Mouse (Mus musculus): ENCODE measurements around the gene Ccdc141.
A peak's percentile ranks its signal among the peaks of the same experiment; 100 is the strongest.

The Ccdc141 gene

DNA sequence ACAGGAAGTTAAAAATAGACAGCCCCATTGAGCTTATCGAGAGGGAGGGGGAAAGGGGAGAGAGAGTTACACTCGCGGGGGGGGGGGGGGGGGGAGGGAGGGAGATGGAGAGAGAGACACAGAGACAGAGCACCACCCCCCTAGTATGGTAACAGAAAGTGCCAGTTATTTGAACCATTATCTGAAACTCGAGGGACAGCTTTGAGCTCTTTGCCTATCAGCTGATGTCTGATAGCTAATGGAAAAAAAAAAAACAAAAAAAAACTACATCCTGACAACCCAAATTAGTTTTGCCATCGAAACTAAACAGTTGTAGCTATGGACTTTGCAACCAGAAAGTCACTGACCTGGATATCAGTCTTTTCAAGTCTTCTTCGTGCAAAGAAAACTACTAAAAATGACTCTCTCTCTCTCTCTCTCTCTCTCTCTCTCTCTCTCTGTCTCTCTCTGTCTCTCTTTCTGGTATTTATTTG is at the start of gene Ccdc141:
Gene Ccdc141, minus strand, starts transcription at position 4 of the 473 bp plus-strand sequence.
- no peak for DNase-seq

DNA sequence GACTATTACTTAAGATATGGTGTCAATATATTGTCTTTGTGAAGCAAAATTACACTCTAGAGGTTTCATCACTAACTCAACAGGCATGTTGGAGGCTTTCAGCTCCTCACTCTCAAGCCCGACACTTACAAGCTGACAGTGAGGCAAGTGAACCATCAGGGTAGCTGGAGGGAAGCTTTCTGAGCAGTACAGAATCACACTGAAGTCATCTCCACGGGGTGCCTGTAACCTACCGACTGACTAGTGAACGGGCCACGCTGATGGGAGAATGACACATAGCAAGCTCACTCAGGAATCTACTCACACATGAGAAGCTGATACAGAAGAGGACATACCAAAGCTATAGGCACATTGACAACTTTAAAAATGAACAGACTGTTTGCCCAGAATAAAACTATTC is 42.4 kb upstream of the Ccdc141 start:
- DNase-seq, result no peak

DNA sequence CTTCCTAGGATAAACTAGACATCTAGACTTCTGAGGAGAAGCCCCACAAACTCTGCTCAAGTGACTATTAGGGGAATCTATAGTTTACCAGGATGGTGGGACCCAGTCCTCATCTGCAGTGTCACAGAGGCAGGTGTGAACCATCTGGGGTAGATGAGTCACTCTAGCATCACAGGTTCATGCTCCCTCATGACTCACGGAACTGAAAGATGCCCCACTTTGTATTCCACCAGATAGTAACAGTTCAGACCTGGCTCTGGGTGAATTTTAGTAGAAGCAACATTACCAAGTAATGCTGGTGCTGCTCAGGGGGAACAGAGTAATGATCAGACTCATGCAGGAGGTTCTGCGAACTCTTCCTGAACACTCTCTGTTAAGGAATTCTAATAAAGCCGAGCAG is 36.5 kb upstream of the Ccdc141 start:
- no peak for DNase-seq

DNA sequence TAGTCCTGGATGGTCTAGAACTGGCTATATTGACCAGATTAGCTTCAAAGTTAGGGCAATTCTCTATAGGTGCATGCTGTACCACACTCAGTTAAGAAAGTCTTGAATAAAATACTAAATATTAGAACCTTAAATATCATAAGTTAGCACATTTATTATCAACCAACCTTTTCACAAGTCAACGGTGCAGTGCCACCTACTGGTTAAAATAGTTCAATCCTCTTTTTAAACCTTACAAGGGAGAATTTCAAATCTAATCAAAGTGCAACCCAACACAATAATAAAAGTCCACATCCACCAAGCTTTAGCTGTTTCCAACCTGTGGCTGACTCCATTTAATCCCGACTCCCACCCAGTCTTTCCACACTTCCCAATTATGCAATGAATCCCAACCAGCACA is 33.5 kb upstream of the Ccdc141 start:
- DNase-seq, result no peak

DNA sequence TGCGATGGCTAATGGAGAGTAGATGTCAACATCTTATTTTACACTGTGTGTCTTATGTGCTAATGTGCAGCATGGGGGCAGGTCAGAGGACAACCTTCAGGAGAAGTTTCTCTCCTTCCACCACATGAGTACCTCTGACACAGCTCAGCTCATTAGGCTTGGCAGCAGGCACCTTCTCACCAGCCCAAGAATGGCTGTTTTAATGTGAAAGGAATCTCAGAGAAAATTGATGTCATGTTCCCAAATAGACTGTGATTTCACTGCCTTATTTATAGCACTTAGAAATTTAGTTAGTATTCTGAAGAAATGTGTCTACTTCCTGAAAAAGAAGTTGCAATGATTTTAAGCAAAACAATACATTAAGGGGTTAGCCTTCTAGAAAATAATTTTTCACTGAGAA is 31.5 kb upstream of the Ccdc141 start:
- DNase-seq, result no peak

DNA sequence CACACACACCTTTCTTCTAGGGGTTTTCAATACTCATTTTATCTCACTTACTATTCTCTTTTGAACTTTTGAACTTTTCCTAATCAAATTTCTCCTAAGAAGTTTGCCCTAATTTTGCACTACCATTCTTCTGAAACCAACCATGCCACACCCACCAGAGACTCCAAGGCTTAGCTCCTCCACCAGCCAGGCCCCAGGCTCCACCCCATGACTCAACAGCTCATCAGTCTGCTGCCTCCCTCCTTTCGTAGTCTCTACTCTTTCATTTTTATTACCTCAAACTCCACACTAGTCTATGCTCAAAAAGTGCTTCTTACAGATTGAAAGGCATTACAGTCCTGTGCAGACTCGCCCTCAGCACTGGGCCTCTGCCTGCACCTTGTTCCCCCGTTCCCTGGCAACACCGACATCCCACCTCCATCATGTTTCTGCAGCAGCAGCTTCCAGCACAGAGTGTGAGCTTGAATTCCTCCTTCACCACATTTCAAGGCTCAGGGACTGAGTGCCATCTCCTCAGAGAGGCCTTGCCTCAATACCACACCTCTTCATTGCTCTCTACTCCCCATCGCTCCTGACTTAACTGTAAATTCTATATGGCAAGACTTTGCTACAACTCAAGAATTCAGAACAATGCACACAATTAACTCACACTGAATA is 30.6 kb upstream of the Ccdc141 start:
- no peak for DNase-seq

DNA sequence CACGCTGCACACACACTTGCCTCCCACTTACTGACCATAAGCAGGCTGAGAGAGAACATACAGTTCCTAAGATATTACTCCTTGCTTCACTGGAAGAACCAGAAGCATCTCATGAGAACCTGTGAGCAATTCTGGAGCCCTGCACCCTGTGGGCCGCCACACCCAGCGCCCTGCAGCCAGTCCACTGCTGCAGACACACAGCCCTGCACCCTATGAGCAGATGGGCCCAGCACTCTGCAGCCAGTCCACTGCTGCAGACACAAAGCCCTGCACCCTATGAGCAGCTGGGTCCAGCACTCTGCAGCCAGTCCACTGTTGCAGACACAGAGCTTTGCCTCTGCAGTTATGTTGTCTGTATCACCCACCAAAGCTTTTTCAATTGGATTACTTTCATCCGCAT is 29.9 kb upstream of the Ccdc141 start:
- DNase-seq, result no peak

DNA sequence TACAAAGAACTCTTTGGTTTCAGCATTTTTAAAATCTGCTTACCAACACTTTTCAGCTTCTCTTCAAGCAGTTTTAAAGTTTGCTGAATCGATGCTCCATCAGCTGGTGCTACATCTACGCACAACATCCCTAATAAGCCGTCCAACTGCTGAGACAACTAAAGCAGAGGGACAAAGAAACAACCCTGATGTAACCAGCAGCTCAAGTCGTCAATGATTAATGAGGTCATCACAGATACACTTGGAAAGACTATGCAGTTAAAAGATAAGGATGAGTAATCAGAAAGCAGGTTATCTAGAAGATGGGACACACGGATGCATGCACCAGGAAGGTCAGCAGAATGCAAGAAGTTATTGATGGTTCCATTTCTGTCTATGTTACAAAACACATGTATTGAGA is 27.8 kb upstream of the Ccdc141 start:
- no peak for DNase-seq

DNA sequence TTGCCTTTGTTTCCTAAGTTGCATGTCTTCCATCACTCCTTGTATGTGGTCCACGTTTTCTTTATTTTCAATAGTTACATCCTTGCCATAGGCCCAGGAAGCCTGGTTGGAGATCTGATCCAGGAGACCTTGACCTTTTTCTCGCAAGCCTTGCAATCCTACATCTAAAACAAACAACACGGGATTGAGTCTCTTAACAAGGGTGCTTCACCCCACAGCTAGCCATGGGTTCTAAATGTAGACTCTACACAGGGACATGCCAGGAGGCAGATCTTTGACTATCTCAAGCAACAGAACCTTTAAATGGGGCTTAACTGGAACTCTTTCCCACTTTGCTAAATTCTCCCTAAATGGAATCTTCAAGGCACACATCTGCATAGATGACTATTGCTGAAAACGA is 26.4 kb upstream of the Ccdc141 start:
- no peak for DNase-seq

DNA sequence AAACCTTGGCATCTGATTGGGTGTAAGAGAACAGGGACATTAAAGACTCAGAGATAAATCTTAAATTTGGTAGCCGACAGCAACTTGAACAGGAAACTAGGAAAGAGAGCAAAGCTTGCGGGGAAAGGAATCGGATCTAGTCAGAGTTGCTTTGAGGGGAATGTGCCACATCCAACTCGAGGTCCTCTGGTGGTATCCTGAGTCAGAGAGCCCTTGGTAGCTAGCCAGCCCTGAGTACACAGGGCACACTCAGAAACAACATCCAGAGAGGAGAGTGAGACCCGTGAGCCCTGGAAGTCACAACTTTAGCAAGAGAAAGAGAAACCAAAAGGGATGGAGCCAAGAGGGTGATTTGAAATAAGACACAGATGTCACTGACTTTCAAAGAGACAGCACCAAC is 24.6 kb upstream of the Ccdc141 start:
- no peak for DNase-seq

DNA sequence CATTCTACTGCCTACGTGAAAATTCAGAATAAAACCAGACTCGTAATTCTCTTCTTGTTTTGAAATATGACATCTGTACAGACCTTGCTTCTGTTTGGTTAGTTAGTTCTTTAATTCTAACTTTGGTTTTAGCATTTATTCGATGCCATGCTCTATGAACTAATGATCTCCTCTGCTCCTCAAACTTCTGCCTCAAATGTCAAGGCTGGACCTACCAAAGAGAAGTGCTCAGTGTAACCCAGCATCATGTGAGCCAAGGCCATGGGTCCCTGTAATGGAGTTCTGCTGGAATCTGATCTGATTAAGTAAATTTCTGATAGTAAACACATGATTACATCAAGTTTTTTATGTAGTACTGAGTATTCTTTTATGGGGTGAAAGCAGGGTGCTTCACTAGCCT is 21.4 kb upstream of the Ccdc141 start:
- DNase-seq, result no peak

DNA sequence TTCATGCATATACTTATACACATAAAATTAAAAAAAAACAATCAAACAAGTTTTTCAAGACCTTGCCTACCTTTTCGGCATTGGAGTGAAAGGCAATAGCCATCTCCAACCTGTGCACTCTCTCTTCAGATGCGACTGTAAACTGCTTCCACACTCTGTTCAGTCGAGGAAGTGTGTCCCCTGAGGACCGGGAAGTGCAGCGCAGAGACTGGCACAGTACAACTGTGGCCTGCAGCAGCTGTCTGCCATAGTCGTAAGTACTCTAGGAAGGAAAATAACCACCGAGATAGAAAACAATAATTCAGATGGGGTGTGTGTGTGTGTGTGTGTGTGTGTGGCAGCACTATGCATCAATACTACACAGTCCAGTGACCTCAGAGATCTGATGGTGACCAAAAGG is 20.5 kb upstream of the Ccdc141 start:
- no peak for DNase-seq

DNA sequence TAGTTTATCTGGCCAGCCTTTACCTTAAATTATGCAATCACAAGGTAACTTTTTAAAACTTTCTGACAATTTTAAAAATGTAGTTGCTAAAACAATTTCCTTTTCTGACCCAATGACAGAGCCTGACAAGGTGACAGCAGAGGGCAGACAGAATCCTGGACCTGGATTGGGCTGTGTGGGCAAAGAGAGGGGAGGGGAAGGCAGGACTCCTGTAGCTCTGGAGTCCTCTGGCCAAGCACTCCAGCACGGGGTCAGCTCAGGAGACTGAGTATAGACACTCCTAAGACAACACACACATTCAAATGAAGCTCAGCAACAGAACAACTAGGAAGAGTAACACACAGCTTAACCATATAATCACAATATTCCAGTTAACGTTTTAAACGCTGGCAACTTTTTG is 19.9 kb upstream of the Ccdc141 start:
- DNase-seq, result no peak

DNA sequence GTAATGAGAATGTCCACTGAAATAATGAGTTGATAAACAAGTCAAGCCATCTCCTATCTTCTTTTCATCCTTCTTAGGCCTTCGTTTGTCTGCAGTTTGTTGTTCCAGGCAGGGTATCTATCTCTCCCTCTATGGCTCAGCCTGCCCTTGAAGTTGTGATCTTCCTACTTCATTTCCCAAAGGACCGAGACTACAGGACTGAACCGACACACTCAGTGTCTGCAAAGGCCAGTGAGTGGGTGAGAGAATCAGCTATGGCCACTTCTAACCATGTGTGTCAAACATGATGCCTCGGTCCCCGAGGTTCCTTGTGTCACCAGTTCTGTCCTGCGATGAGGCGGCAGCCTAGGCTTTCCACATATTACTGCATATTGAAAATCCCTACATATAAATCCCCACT is 19.2 kb upstream of the Ccdc141 start:
- no peak for DNase-seq

DNA sequence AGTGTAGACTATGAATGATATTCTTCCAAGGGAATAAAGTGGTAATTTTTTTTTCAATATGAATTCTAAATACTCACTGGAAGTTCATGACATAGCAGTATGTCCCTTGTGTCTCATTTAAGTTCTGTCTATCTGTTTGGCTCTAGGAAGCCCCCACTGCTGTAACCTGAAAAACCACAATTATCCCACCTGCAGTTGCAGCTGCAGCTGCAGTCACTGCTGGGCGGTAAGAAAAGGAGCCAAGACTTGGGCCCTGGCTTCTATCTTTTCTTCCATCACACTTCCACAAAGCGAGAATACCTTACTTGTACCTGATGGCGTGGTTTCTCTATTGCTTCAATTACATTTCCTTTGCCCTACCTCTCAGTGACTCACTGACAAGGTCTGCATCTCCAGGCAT is 17.1 kb upstream of the Ccdc141 start:
- no peak for DNase-seq

DNA sequence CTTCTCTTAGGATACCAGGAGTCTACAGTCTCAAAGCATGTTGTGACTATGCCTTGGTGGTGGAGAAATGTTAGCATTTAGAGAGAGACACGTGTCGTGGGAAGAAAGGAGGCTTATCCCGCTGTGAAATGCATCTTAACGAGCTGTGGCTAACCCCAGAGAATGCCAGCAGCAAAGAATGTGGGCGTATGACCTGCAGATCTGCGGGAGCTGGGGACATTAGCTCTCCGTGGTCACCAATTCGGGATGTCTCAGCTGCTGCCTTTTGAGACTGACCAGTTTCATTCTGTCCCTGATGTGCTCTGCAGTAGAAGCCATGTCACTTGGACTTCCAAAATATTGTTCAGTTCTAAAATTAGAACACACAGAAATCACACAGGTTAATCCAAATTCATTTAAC is 16.5 kb upstream of the Ccdc141 start:
- no peak for DNase-seq

DNA sequence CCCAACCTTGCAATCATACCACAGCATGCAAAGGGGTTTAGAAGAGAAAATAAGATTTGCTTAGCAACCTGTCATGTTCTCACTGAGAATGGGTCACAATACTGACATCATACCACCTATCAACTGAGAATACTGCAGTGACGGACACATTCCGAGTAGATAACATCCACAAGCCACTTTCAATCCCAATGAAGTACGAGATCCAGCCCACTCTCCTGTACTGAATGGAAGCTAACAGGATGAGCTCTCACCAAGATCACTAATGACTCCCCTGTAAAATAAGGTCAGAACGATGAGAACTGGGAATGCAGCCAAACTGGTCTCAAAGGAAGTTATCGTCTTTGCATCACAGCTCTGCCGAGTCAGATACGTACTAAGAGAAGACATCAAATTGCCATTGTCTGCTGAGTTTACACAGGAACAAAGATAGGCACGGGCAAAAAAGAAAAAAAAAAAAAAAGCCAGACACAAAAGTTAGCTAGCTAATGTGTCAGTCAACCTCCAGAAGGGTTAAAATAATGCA is 13.7 kb upstream of the Ccdc141 start:
- DNase-seq, result no peak

DNA sequence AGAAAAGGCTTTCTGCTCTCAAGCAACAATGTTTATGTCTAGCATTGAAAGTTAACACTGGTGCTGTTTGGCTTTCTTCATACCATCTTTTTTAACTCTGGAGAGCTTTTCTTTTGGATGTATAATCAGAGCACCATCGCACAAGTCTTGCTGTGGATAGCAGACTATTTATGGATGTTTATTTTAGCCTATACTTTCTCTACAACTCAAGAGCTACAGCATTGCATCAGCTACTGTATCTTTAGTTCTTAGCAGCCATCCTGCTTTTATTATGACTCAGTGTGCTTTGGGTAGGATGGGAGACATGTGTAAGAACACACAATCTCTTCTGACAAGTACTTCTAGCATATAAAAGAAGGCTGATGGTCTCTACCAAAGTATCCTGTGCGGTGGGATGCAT is 13.2 kb upstream of the Ccdc141 start:
- DNase-seq, result no peak

DNA sequence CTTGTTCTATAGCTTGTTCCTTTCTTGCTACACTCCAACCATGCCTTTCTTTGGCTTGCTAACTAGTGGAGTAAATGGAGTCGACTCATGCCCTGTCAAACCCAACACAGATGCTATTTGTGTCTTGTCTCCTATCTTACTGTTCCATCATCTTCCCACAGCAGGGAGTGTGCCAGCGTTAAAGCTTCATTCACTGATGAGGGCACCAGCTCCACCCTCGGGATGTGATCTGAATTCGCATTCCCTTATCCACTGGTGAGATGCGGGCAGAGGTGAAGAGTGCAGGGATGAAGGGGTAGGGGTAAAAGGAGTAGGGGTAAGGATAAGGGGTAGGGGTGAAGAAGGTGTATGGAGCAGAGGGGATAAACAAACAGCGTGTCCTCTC is 12.6 kb upstream of the Ccdc141 start:
- no peak for DNase-seq

DNA sequence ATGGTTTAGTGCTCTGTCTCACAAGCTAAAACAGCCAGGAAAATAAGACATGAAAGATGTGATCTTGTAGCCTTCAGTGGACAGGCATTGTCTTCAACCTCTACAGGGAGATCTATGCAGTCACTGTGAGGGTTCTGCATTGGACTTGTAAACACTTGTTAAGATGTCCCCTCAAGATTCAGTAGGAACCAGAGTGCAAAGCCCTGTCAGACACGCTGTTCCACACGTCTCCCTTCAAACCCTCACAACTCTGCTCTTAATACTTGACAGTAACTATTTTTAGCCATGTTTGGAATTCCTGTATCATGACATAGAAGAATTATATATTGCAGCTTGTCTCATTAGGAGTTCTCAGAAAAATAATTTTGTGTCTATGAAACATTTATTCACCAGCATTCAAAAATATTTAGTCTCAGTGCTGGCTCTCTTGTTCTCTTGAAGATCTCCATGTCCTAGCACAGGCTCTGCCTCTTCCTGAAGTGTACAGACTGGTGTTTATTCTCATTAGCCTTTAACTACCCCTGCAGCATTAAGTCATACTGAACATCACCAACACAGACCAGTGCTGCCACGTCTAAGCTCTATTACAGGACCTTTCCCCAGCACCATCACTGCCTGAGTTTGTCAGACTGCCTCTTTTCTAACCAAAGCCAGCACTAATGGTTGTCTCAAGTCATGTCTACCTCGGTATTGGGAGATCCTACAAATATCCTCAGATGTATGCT is 12.0 kb upstream of the Ccdc141 start:
- no peak for DNase-seq

DNA sequence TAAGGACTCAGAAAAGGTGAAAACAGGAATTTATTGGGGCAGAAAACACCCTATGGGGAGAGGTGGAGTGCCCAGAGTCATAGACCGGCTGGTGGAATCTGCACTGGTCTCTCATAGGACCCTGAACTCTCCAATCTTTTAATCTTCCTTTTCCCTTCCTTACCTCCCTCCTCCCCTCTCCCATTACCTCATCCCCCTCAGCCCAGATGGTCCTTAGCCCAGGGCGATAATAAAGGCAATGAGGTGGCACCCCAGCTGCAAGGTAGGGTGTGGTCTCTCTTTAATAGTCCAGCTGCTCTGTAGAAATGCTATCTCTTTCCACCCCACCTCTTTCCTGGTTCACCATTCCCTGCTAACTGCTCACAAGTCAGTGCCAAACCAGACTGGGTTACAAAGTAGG is 7.0 kb upstream of the Ccdc141 start:
- no peak for DNase-seq

DNA sequence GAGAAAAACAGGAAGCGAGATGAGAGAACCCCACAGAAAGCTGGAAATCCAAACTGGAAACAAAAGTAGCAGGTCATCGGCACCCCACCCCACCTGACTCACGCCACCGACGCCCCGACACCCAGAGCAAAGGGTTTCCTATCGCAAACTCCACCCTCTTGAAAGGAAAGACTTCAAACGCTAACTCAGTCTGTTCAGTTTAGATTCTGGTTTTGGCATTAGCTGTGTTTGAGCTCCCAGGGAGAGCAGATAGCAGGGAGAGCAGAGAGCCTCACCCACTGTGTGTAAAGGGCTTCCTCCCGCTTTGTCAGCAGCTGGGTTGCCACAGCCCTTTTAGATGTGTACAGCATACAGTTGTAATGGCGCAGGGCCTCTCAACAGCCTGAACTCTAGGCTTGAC is 6.0 kb upstream of the Ccdc141 start:
- no peak for DNase-seq

DNA sequence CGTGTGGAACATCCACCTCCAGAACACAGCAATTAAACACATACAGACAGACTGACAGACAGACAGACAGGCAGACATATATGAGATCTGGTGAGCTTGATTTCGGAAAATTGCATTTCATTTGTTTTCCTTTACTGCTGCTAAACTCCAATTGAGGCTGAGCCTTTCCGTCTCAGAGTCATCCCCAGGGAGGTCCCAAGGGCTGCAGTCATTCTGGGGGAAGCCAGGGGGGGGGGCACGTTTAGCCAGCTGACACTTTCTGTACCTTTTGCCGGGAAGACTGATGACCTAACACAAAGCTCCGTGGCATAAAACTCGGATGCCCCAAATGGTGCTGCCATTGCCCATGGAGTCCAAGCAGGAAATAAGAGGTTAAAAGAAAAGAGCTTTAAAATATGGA is 5.0 kb upstream of the Ccdc141 start:
- DNase-seq, result no peak

DNA sequence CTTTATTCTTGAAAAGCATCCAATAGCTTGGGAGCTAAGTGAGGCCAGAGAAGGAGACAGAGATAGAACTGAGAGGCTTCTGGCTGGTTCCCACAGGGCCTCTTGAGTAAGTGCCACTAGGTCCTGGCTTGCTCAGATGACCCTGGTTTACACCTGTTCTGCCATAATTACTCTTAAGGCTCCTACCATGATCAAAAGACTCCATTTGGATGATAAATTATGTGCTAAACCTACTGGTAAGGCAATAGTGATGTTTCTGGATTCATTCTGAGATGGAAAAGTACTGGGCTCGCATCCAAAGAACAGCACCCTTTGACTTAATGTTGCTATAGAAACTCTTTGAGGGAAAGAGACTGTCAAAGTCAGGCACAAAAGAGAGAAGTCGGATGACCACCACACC is 3.9 kb upstream of the Ccdc141 start:
- peak; percentile 43 to 58 for DNase-seq

DNA sequence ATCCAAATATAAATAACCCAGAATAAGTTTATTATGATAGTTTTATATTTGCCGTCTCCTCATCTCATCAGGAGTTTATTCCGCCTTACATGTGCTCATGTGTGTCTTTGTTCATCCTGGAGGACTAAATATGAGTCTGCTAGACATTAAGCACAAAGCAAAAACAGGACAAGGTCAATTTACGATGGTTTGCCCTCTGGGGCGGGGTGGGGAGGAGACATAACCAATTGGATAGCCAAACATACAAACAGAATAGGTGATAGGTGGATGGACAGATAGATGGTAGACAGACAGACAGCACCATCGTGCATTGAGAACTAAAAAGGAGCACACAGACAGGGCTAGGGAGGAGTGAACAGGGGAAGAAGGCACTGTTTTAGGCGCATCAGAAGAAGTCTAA is 3.4 kb upstream of the Ccdc141 start:
- DNase-seq, result no peak
